Mouse (Mus musculus) hematopoietic stem cell, adult 5-6 weeks (primary cell): Measurements from ENCODE around the gene Sde2. TPM values are rescaled to one million over a fixed set of nuclear protein-coding genes. Genes with fewer than 3 reads are reported as not detected.

Experiments used
- ATAC-seq, 2 experiments: fragments of 125-278 bp in 1 of 2; replicated peaks in 1 of 2; 2 replicates each; pipeline ENCODE4 v1.8.0; 2016 to 2017; ENCODE audit warnings: inconsistent platforms in 2 of 2, mild to moderate bottlenecking in 2 of 2, moderate number of reproducible peaks in 2 of 2, low read depth in 1 of 2, moderate TSS enrichment in 1 of 2; ENCODE audit not compliant: low FRiP score in 2 of 2, poor library complexity in 2 of 2, severe bottlenecking in 2 of 2, insufficient read depth in 1 of 2, low TSS enrichment in 1 of 2
- total RNA-seq: library from RNA; stranded (forward); fragments of 172-1452, 232-1000 nt; gene quantifications from 2 replicates; pipeline ENCODE4 v1.2.3, GENCODE M21; 2017

Sde2 gene
- total RNA-seq, 1 experiment from 2014 or later: 68.7 TPM

GRCm38 (mm10) chr1:180904815-180905080, 53.8 kb downstream of the Sde2 start:
- ATAC-seq: peak in 1 of 2 experiments; percentile 31; a peak in 1 of 4 replicates

GRCm38 (mm10) chr1:180905307-180905706, 54.4 kb downstream of the Sde2 start:
- ATAC-seq: no peak

GRCm38 (mm10) chr1:180905876-180906275, 54.9 kb downstream of the Sde2 start:
- no peak for ATAC-seq

- no peak for ATAC-seq
Measured at GRCm38 (mm10) chr1:180906461-180907147, 55.7 kb downstream of the Sde2 start.

GRCm38 (mm10) chr1:180911138-180911537, 60.2 kb downstream of the Sde2 start:
- ATAC-seq: no peak

GRCm38 (mm10) chr1:180911653-180912287, 60.8 kb downstream of the Sde2 start:
- peak; percentile 61 to 63; a peak in 3 of 4 replicates for ATAC-seq

- peak; percentile 49 to 61; a peak in 3 of 4 replicates for ATAC-seq
Measured at GRCm38 (mm10) chr1:180912792-180913191, 61.9 kb downstream of the Sde2 start.

- no peak for ATAC-seq
Measured at GRCm38 (mm10) chr1:180913797-180914196, 62.9 kb downstream of the Sde2 start.

- no peak for ATAC-seq
Measured at GRCm38 (mm10) chr1:180916425-180916824, 65.5 kb downstream of the Sde2 start.

GRCm38 (mm10) chr1:180917053-180917452, 66.1 kb downstream of the Sde2 start:
- ATAC-seq: no peak

Other genes starting within 250 kb of the Sde2 start
- 32.7 and 47.0 TPM in 2 replicates for gene Lin9, start 210.0 kb upstream of the Sde2 start, total RNA-seq
- gene Mixl1, start 154.1 kb upstream of the Sde2 start, total RNA-seq: not detected in 2 replicates
- gene Acbd3, start 125.1 kb upstream of the Sde2 start, total RNA-seq: 51.2 and 60.1 TPM in 2 replicates
- 1,757 and 2,309 TPM in 2 replicates for gene H3f3a, start 37.2 kb upstream of the Sde2 start, total RNA-seq
- not detected in 2 replicates for gene Lefty2, start 42.0 kb downstream of the Sde2 start, total RNA-seq
- 21.5 and 25.4 TPM in 2 replicates for gene Pycr2, start 53.2 kb downstream of the Sde2 start, total RNA-seq
- 0.45 and 2.9 TPM in 2 replicates for gene Lefty1, start 83.9 kb downstream of the Sde2 start, total RNA-seq
- gene Tmem63a, start 91.2 kb downstream of the Sde2 start, total RNA-seq: 21.8 and 25.5 TPM in 2 replicates
- gene Ephx1, start 169.8 kb downstream of the Sde2 start, total RNA-seq: 3.9 TPM in 2 replicates
- not detected in 2 replicates for gene 9130409I23Rik, start 200.1 kb downstream of the Sde2 start, total RNA-seq